In the genomic region with DNA sequence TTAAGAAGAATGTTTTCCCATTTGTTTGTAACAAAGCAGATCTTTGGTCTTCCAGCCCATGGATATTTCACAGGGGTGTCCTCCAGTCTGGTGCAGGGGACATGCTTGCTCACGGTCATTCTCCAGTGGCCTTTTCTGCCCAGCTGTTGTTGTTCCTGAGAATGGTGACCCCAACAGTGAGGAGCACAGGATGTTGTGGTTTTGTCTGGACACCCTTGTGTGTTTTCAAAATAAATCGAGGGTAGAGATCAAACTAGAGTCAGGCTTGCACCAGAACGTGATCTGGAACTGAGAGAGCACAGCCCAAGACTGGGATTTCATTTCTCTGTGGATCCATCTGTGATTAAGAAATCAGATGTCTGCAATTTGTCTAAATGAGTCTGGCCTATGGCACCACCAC, we compare ENCODE assay signal across 26 mouse cellular contexts. TPM values are rescaled to one million over a fixed set of nuclear protein-coding genes. Genes with fewer than 3 reads are reported as not detected.
DNase-seq lines count a peak whose midpoint lies in the region; ATAC-seq and TF ChIP-seq lines count a peak whose summit lies in the region.
"Had no signal": no experiment of that assay in that cellular context is flagged by ENCODE, and none has a peak within 500 bp of the region (broad histone marks: within the 10 kb centered on the region; RNA-seq: fewer than 3 reads in every experiment).

No protein-coding gene starts in this region.

- 53% methylated on average over 3 of the region's 3 CpGs for WGBS in kidney, postnatal 0 days

- H3K27me3 ChIP-seq in kidney, postnatal 0 days (ENCODE audit: insufficient read depth, low read length): no peaks in the 10 kb centered on the region
- H3K27me3 ChIP-seq: heart, embryonic 12.5 days; limb, embryonic 13.5 days; midbrain, embryonic 15.5 days; neural tube, embryonic 15.5 days had no signal

- no peak for TF ChIP-seq CTCF in kidney, postnatal 0 days (IDR thresholded peaks at IDR 0.05; ENCODE audit: low read depth)

- H3K4me3 ChIP-seq in kidney, postnatal 0 days (replicated peaks; ENCODE audit: low read depth, low read length): no peak overlapping the region
- H3K4me3 ChIP-seq: gastrocnemius, adult 2 months; heart, adult 2 months; heart, embryonic 12.5 days; limb, embryonic 13.5 days; midbrain, embryonic 15.5 days; neural tube, embryonic 15.5 days had no signal

- H3K9ac ChIP-seq in kidney, postnatal 0 days (ENCODE audit: low read depth, low read length): no peak overlapping the region
- H3K9ac ChIP-seq: heart, embryonic 12.5 days; hindbrain, embryonic 14.5 days; limb, embryonic 13.5 days; midbrain, embryonic 15.5 days; neural tube, embryonic 15.5 days had no signal

- no peak for ATAC-seq in kidney, postnatal 0 days (replicated peaks; ENCODE audit: low FRiP score, low read depth)
- ATAC-seq: CD4-positive, CD25-positive, alpha-beta regulatory T cell, adult 4 months; forebrain, embryonic 14.5 days; inflammation-experienced regulatory T-cells, adult 6 months; midbrain, embryonic 15.5 days had no signal

- DNase-seq in kidney, adult 8-10 months: peak; percentile 11 to 35
- no peak for DNase-seq in kidney, adult 18-20 months
- peak; percentile 15 for DNase-seq in lung, postnatal 25 days (ENCODE audit: low spot score)
- no peak for DNase-seq in lung, adult 18-20 months
- peak; percentile 51 for DNase-seq in kidney, postnatal 0 days (ENCODE audit: low spot score)
- peak; percentile 14 for DNase-seq in lung, postnatal 36 days
- no peak for DNase-seq in frontal cortex, postnatal 36 days (ENCODE audit: low spot score in 2 of 2)
- DNase-seq: cerebellum, adult 11 months; cerebellum, adult 9-10 months; cerebellum, postnatal 36 days; gastrocnemius, adult 2 months; gastrocnemius, postnatal 36 days; right cerebral cortex, adult 18-20 months; thymus, adult 18-20 months; thymus, postnatal 36 days had no signal

- no peaks in the 10 kb centered on the region for H3K9me3 ChIP-seq in kidney, postnatal 0 days (replicated peaks; ENCODE audit: low read length)
- H3K9me3 ChIP-seq: limb, embryonic 13.5 days; midbrain, embryonic 15.5 days; neural tube, embryonic 15.5 days had no signal

- no peak overlapping the region for H3K27ac ChIP-seq in kidney, postnatal 0 days
- H3K27ac ChIP-seq: heart, adult 2 months; hindbrain, embryonic 14.5 days; limb, embryonic 13.5 days; midbrain, embryonic 15.5 days; neural tube, embryonic 15.5 days; stomach, postnatal 0 days had no signal

- no peak overlapping the region for H3K4me2 ChIP-seq in kidney, postnatal 0 days (ENCODE audit: low read length)
- H3K4me2 ChIP-seq: heart, embryonic 12.5 days; hindbrain, embryonic 14.5 days; limb, embryonic 13.5 days; liver, embryonic 11.5 days; midbrain, embryonic 15.5 days; neural tube, embryonic 15.5 days had no signal

- no peaks in the 10 kb centered on the region for H3K4me1 ChIP-seq in kidney, postnatal 0 days (replicated peaks; ENCODE audit: insufficient read depth, low read length)
- H3K4me1 ChIP-seq: heart, embryonic 12.5 days; limb, embryonic 13.5 days; midbrain, embryonic 15.5 days; neural tube, embryonic 15.5 days had no signal

- H3K36me3 ChIP-seq in kidney, postnatal 0 days (ENCODE audit: insufficient read depth, low read length): no peaks in the 10 kb centered on the region
- H3K36me3 ChIP-seq: heart, embryonic 12.5 days; limb, embryonic 13.5 days; midbrain, embryonic 15.5 days; neural tube, embryonic 15.5 days had no signal

RNA-seq across cellular contexts. Expression of gene Itih5, which starts 40.2 kb away (rescaled TPM):
- polyA plus RNA-seq in kidney, postnatal 0 days (2015; fragmentation: Nextera tagmentation; extraction: Ambion mirVana): 5.0 and 5.1 TPM in 2 replicates

Comparison
In these comparisons a context has a peak if more than half of its experiments do, and no peak if none do; other contexts are left out.
1. DNase-seq: peak in kidney, adult 8-10 months (2 of 2), lung, postnatal 25 days (single experiment), kidney, postnatal 0 days (single experiment) and lung, postnatal 36 days (single experiment); none in kidney, adult 18-20 months (single experiment), lung, adult 18-20 months (0 of 2) and frontal cortex, postnatal 36 days (0 of 2).